Mouse (Mus musculus): Measurements from ENCODE around the gene Rap2a. TPM values are rescaled to one million over a fixed set of nuclear protein-coding genes. Genes with fewer than 3 reads are reported as not detected.

The Rap2a gene
- total and polyA plus RNA-seq, 3 experiments: 5.1 to 8.6 TPM; not detected in 1

DNA sequence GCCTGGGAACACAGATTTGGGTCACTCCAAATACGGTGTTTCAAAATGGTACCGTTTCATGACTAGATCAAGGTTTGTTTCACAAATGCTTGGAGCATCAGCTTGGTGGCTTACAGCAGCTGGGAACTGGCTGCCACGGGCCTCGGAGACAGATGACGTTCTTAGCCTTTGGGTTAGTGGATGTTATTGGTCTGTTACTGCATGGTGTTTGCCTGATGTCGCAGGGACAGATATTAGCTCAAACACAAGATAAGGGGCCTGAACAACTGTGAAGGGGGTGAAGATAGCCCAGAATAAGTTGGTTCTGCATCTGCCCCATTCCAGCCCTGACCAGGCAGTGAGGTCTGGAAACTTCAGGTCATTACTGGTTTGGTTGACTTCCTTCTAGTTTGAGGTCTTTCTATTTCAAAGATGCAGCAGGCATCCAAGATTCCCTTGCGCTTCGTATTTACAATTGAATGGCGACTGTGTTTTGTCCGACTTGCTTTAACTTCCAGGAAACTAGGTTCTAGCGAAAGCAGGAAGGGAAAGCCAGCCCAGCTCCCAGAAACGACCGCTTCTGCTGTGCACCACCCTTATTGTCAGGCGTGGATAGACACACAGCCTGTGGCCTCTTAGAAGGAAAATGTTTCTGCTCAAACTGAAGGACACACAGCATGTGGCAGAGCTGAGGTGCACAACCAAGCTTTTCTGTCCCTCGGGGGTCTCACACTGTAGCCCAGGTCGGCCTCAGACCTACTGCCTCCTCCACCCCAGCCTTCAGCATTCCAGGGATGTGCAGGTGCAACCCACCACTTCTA, 30.5 kb downstream of the Rap2a start:
- Histone ChIP-seq H3K27ac (ENCODE audit: control insufficient read depth, low read depth, low read length) (no peak overlapping the region), H3K4me1 (ENCODE audit: control insufficient read depth in 1 of 2, insufficient read depth in 2 of 2, low read length in 2 of 2) (no peaks in the 10 kb centered on the region), H3K27me3 (ENCODE audit: control insufficient read depth in 1 of 2, insufficient read depth in 2 of 2, low read length in 2 of 2) (no peaks in the 10 kb centered on the region), H3K9me3 (replicated peaks; ENCODE audit: insufficient read depth, low read length) (no peaks in the 10 kb centered on the region), H3K4me3 (ENCODE audit: control insufficient read depth in 1 of 2, insufficient read depth in 1 of 2, low read depth in 2 of 2, low read length in 2 of 2) (no peak overlapping the region), H3K9ac (ENCODE audit: control insufficient read depth, low read depth, low read length, poor library complexity, severe bottlenecking) (no peak overlapping the region), H3K36me3 (ENCODE audit: control insufficient read depth in 1 of 2, insufficient read depth in 2 of 2, low read length in 2 of 2) (no peaks in the 10 kb centered on the region), H3K79me2 (ENCODE audit: control insufficient read depth, insufficient read depth, low read length, poor library complexity) (no peaks in the 10 kb centered on the region)
- no peak for TF ChIP-seq MEF2A (IDR thresholded peaks at IDR 0.05; ENCODE audit: extremely low read depth, insufficient replicate concordance, low read depth, low read length, poor library complexity, severe bottlenecking)
- TF ChIP-seq UBTF (IDR thresholded peaks at IDR 0.05; ENCODE audit: borderline replicate concordance, insufficient read depth, low read depth, low read length): no peak
- no peak for TF ChIP-seq E2F4 (IDR thresholded peaks at IDR 0.05; ENCODE audit: borderline replicate concordance, low read depth, low read length)
- TF ChIP-seq MXI1 (IDR thresholded peaks at IDR 0.05; ENCODE audit: low read depth, low read length): no peak
- no peak for TF ChIP-seq TAL1 (IDR thresholded peaks at IDR 0.05; ENCODE audit: low read length)
- TF ChIP-seq ZNF384 (IDR thresholded peaks at IDR 0.05; ENCODE audit: low read depth, low read length): no peak
- no peak for TF ChIP-seq JUND (IDR thresholded peaks at IDR 0.05; ENCODE audit: low read depth, low read length)
- TF ChIP-seq NELFE (IDR thresholded peaks at IDR 0.05; ENCODE audit: low read depth, low read length): no peak
- no peak for TF ChIP-seq ZKSCAN1 (IDR thresholded peaks at IDR 0.05; ENCODE audit: low read depth, low read length)
- TF ChIP-seq TBP (IDR thresholded peaks at IDR 0.05; ENCODE audit: low read depth, low read length): no peak
- no peak for TF ChIP-seq USF2 (IDR thresholded peaks at IDR 0.05; ENCODE audit: borderline replicate concordance in 1 of 2, insufficient read depth in 1 of 2, low read depth in 1 of 2, low read length in 2 of 2)
- TF ChIP-seq ETS1 (IDR thresholded peaks at IDR 0.05; ENCODE audit: low read depth, low read length): no peak
- no peak for TF ChIP-seq USF1 (IDR thresholded peaks at IDR 0.05; ENCODE audit: low read depth, low read length)
- TF ChIP-seq MYC (IDR thresholded peaks at IDR 0.05; ENCODE audit: low read depth, low read length): no peak
- DNase-seq (ENCODE audit: low read depth, low spot score): no peak

GRCm38 (mm10) chr14:120509366-120509640, 31.1 kb downstream of the Rap2a start:
- Histone ChIP-seq H3K4me1 (ENCODE audit: control insufficient read depth in 1 of 2, insufficient read depth in 2 of 2, low read length in 2 of 2) (no peaks in the 10 kb centered on the region), H3K4me3 (ENCODE audit: control insufficient read depth in 1 of 2, insufficient read depth in 1 of 2, low read depth in 2 of 2, low read length in 2 of 2) (no peak overlapping the region), H3K9ac (ENCODE audit: control insufficient read depth, low read depth, low read length, poor library complexity, severe bottlenecking) (no peak overlapping the region), H3K79me2 (ENCODE audit: control insufficient read depth, insufficient read depth, low read length, poor library complexity) (no peaks in the 10 kb centered on the region), H3K9me3 (replicated peaks; ENCODE audit: insufficient read depth, low read length) (no peaks in the 10 kb centered on the region), H3K27ac (ENCODE audit: control insufficient read depth, low read depth, low read length) (no peak overlapping the region), H3K27me3 (ENCODE audit: control insufficient read depth in 1 of 2, insufficient read depth in 2 of 2, low read length in 2 of 2) (no peaks in the 10 kb centered on the region), H3K36me3 (ENCODE audit: control insufficient read depth in 1 of 2, insufficient read depth in 2 of 2, low read length in 2 of 2) (no peaks in the 10 kb centered on the region)
- no peak for TF ChIP-seq ETS1 (IDR thresholded peaks at IDR 0.05; ENCODE audit: low read depth, low read length)
- no peak for TF ChIP-seq NELFE (IDR thresholded peaks at IDR 0.05; ENCODE audit: low read depth, low read length)
- no peak for TF ChIP-seq UBTF (IDR thresholded peaks at IDR 0.05; ENCODE audit: borderline replicate concordance, insufficient read depth, low read depth, low read length)
- no peak for TF ChIP-seq MYC (IDR thresholded peaks at IDR 0.05; ENCODE audit: low read depth, low read length)
- no peak for DNase-seq (ENCODE audit: low read depth, low spot score)

All from MEL (cell line).